Mouse (Mus musculus): ENCODE results near the gene Ly86. TPM values are rescaled to one million over a fixed set of nuclear protein-coding genes. Genes with fewer than 3 reads are reported as not detected.

Ly86 gene
- 7.2 and 7.6 TPM in 2 replicates for polyA plus RNA-seq (2016; fragmentation: Nextera tagmentation; extraction: Ambion mirVana)

- no peaks in the 10 kb centered on the region for H3K27me3 ChIP-seq
- no peak within 1 kb of the TSS for H3K27ac ChIP-seq
- no peak within 1 kb of the TSS for H3K4me2 ChIP-seq (replicated peaks)
- H3K4me3 ChIP-seq, result no peak within 1 kb of the TSS
- ATAC-seq (ENCODE audit: low FRiP score), result no peak
- H3K9me3 ChIP-seq (replicated peaks), result no peaks in the 10 kb centered on the region
- H3K4me1 ChIP-seq, result no peaks in the 10 kb centered on the region
- H3K36me3 ChIP-seq, result no peaks in the 10 kb centered on the region
- 86% methylated on average over 28 of the region's 28 CpGs for WGBS
- H3K9ac ChIP-seq, result no peak within 1 kb of the TSS
These were observed at the start of gene Ly86 for GRCm38 (mm10) chr13:37344909-37345772. Gene Ly86 (plus strand): TSS chr13:37345208.

- no peaks in the 10 kb centered on the region for H3K36me3 ChIP-seq
- H3K27ac ChIP-seq, result no peak overlapping the region
- H3K4me3 ChIP-seq, result no peak overlapping the region
- no peaks in the 10 kb centered on the region for H3K4me1 ChIP-seq
- H3K4me2 ChIP-seq (replicated peaks), result no peak overlapping the region
- WGBS, result 81% methylated on average over 5 of the region's 5 CpGs
- no peaks in the 10 kb centered on the region; the same call in 1 of the 2 replicates for H3K27me3 ChIP-seq
- ATAC-seq (ENCODE audit: low FRiP score), result no peak
- no peaks in the 10 kb centered on the region for H3K9me3 ChIP-seq (replicated peaks)
- H3K9ac ChIP-seq, result no peak overlapping the region
These were observed 47.1 kb upstream of the Ly86 start for GRCm38 (mm10) chr13:37297886-37298285.

DNA sequence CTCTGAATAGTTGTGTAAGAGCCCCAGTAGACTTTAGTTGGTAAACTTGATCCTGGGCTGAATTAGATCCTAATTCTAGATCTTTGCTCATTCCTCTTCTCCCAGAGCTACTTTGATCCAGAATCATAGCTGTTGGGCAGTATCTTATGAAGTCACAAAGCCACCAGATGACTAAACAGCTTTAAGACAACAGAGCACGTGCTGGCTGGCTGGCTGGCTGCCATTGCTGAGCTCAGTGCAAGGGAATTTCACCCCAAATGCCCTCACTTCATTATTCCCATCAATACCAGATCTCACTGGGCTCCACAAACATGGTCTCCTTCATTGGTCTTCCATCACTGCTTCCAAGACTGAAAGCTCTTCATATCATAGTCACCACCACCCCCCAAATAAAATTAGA lies 46.2 kb upstream of the Ly86 start:
- ATAC-seq (ENCODE audit: low FRiP score), result no peak
- Histone ChIP-seq H3K9me3 (replicated peaks) (no peaks in the 10 kb centered on the region), H3K9ac (no peak overlapping the region), H3K4me2 (replicated peaks) (no peak overlapping the region), H3K4me3 (no peak overlapping the region), H3K4me1 (no peaks in the 10 kb centered on the region), H3K27me3 (no peaks in the 10 kb centered on the region; the same call in 1 of the 2 replicates), H3K27ac (no peak overlapping the region), H3K36me3 (no peaks in the 10 kb centered on the region)
- 43% methylated on average over 1 of the region's 1 CpGs for WGBS

DNA sequence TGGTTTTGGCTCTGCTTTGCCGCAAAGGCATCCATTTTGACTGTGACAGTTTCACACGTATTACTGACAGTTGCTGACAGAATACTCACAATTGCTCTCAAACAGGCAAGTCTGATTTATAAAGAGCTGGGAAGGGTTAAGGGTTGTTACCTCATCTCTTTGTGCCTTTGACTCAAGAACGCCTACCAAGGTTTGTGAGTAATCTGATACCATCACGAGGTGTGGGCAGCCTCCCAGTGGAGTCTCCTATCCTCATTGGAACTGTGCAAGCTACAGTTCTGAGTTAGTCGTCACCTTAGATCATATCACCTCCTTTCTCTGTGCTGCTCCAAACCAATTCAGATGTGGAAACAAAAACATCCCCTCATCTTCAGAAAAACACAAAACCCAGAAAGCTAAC lies 42.1 kb upstream of the Ly86 start:
- Histone ChIP-seq H3K4me1 (no peaks in the 10 kb centered on the region), H3K27ac (no peak overlapping the region), H3K27me3 (no peaks in the 10 kb centered on the region; the same call in 1 of the 2 replicates), H3K4me3 (no peak overlapping the region), H3K9ac (no peak overlapping the region), H3K4me2 (replicated peaks) (no peak overlapping the region), H3K36me3 (no peaks in the 10 kb centered on the region), H3K9me3 (replicated peaks) (no peaks in the 10 kb centered on the region)
- WGBS, result 52% methylated on average over 5 of the region's 5 CpGs
- no peak for ATAC-seq (ENCODE audit: low FRiP score)

GRCm38 (mm10) chr13:37308006-37308405 lies 37.0 kb upstream of the Ly86 start:
- Histone ChIP-seq H3K4me3 (no peak overlapping the region), H3K27me3 (peaks cover 2% of the 10 kb centered on the region; the same call in 1 of the 2 replicates), H3K27ac (no peak overlapping the region), H3K36me3 (no peaks in the 10 kb centered on the region), H3K9me3 (replicated peaks) (no peaks in the 10 kb centered on the region), H3K4me2 (replicated peaks) (no peak overlapping the region), H3K9ac (no peak overlapping the region), H3K4me1 (peaks cover 17% of the 10 kb centered on the region)
- no peak for ATAC-seq (ENCODE audit: low FRiP score)
- WGBS, result 88% methylated on average over 4 of the region's 4 CpGs

- Histone ChIP-seq H3K27me3 (peaks cover 8% of the 10 kb centered on the region), H3K4me3 (no peak overlapping the region), H3K9ac (no peak overlapping the region), H3K4me2 (replicated peaks) (no peak overlapping the region), H3K27ac (no peak overlapping the region), H3K4me1 (peaks cover 17% of the 10 kb centered on the region), H3K9me3 (replicated peaks) (no peaks in the 10 kb centered on the region), H3K36me3 (no peaks in the 10 kb centered on the region)
- no peak for ATAC-seq (ENCODE audit: low FRiP score)
- 69% methylated on average over 5 of the region's 5 CpGs for WGBS
These were observed 35.7 kb upstream of the Ly86 start for GRCm38 (mm10) chr13:37309296-37309695.

GRCm38 (mm10) chr13:37310331-37310730 lies 34.7 kb upstream of the Ly86 start:
- peaks cover 17% of the 10 kb centered on the region for H3K4me1 ChIP-seq
- ATAC-seq (ENCODE audit: low FRiP score), result no peak
- no peak overlapping the region for H3K9ac ChIP-seq
- no peak overlapping the region for H3K27ac ChIP-seq
- no peak overlapping the region for H3K4me3 ChIP-seq
- WGBS, result 55% methylated on average over 6 of the region's 8 CpGs
- no peaks in the 10 kb centered on the region for H3K9me3 ChIP-seq (replicated peaks)
- peaks cover 8% of the 10 kb centered on the region for H3K27me3 ChIP-seq
- H3K4me2 ChIP-seq (replicated peaks), result no peak overlapping the region
- H3K36me3 ChIP-seq, result no peaks in the 10 kb centered on the region

DNA sequence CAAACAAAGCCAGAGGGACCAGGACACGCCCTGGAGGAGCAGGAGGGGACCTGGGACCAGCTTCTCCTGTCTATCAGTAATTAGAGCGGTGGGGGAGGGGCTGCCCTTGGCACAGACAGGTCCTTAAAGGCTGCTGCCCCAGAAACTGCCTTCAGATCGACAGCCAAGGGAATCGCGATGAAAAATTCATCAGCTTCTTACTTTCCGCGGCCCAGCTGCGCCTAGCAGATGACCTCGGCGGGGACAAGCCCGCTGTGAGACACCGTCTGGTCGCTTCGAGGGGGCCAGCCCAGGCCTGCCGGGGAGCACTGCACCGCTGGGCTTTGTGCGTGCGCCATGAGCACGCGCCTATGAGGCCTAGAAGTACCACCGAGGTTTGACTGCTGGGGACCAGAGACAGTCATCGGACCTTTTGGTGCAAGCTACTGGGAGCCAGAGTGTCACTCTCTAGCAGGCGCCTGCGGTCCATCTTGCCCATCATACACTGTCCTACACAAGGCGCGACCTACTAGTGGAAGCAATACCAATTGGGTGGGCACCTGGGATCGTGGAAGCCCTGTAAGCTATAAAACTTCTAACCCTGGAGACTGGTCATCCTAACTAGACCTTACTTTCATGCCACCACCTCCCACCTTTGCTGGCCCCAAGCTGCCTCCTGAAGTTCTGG lies 33.3 kb upstream of the Ly86 start:
- H3K9ac ChIP-seq, result peak overlapping the region; percentile 59
- peak overlapping the region; percentile 68 for H3K4me2 ChIP-seq (replicated peaks)
- H3K4me3 ChIP-seq, result peak overlapping the region; percentile 36
- peak; percentile 89 for ATAC-seq (ENCODE audit: low FRiP score)
- 9% methylated on average over 27 of the region's 27 CpGs for WGBS
- H3K9me3 ChIP-seq (replicated peaks), result no peaks in the 10 kb centered on the region
- H3K27ac ChIP-seq, result peak overlapping the region; percentile 89
- H3K27me3 ChIP-seq, result peaks cover 8% of the 10 kb centered on the region
- H3K36me3 ChIP-seq, result no peaks in the 10 kb centered on the region
- H3K4me1 ChIP-seq, result peaks cover 17% of the 10 kb centered on the region

GRCm38 (mm10) chr13:37312222-37312928 lies 32.6 kb upstream of the Ly86 start:
- Histone ChIP-seq H3K4me1 (peaks cover 17% of the 10 kb centered on the region), H3K36me3 (no peaks in the 10 kb centered on the region), H3K9ac (peak overlapping the region; percentile 59), H3K27me3 (peaks cover 8% of the 10 kb centered on the region), H3K9me3 (replicated peaks) (no peaks in the 10 kb centered on the region), H3K4me2 (replicated peaks) (peak overlapping the region; percentile 68), H3K27ac (peak overlapping the region; percentile 89), H3K4me3 (peak overlapping the region; percentile 36)
- peak; percentile 94 for ATAC-seq (ENCODE audit: low FRiP score)
- WGBS, result 2% methylated on average over 25 of the region's 25 CpGs

- no peaks in the 10 kb centered on the region for H3K36me3 ChIP-seq
- H3K4me3 ChIP-seq, result no peak overlapping the region
- peak; percentile 7 for ATAC-seq (ENCODE audit: low FRiP score)
- 0 out of 2 replicates have a peak overlapping the region, but pooled peaks have one; percentile 24 for H3K4me2 ChIP-seq (replicated peaks)
- H3K27ac ChIP-seq, result no peak overlapping the region
- H3K9ac ChIP-seq, result peak overlapping the region; percentile 27; the same call in 1 of the 2 replicates
- H3K4me1 ChIP-seq, result peaks cover 17% of the 10 kb centered on the region
- H3K9me3 ChIP-seq (replicated peaks), result no peaks in the 10 kb centered on the region
- WGBS, result 26% methylated on average over 4 of the region's 4 CpGs
- H3K27me3 ChIP-seq, result peaks cover 8% of the 10 kb centered on the region
These were observed 32.1 kb upstream of the Ly86 start for GRCm38 (mm10) chr13:37312951-37313350.

DNA sequence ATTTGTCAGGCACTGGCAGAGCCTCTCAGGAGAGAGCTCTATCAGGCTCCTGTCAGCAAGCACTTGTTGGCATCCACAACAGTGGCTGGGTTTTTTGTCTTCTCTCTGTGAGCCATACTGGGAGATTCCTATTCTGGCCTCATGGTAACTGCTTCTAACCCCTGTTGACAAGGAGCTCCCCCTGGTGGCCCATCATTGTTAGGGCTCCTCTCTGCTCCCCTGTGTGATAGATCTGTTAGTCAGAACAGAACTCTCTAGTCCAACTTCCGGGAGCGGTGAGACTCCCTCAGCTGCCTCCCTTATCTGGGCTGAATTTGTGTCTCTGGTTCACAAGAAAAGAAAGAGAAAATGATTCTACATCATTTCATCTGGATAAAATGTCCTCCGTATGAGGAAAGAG lies 19.5 kb upstream of the Ly86 start:
- no peak for ATAC-seq (ENCODE audit: low FRiP score)
- H3K4me2 ChIP-seq (replicated peaks), result no peak overlapping the region
- no peak overlapping the region for H3K4me3 ChIP-seq
- no peaks in the 10 kb centered on the region for H3K27me3 ChIP-seq
- H3K27ac ChIP-seq, result no peak overlapping the region
- no peak overlapping the region for H3K9ac ChIP-seq
- no peaks in the 10 kb centered on the region for H3K36me3 ChIP-seq
- no peaks in the 10 kb centered on the region for H3K4me1 ChIP-seq
- WGBS, result 96% methylated on average over 3 of the region's 3 CpGs
- no peaks in the 10 kb centered on the region for H3K9me3 ChIP-seq (replicated peaks)

GRCm38 (mm10) chr13:37329747-37330146 lies 15.3 kb upstream of the Ly86 start:
- no peaks in the 10 kb centered on the region for H3K27me3 ChIP-seq
- H3K9me3 ChIP-seq (replicated peaks), result no peaks in the 10 kb centered on the region
- H3K4me3 ChIP-seq, result no peak overlapping the region
- no peaks in the 10 kb centered on the region for H3K36me3 ChIP-seq
- H3K9ac ChIP-seq, result no peak overlapping the region
- ATAC-seq (ENCODE audit: low FRiP score), result no peak
- H3K4me1 ChIP-seq, result no peaks in the 10 kb centered on the region
- 65% methylated on average over 8 of the region's 8 CpGs for WGBS
- H3K27ac ChIP-seq, result no peak overlapping the region
- H3K4me2 ChIP-seq (replicated peaks), result no peak overlapping the region

Data from hindbrain, embryonic 12.5 days (tissue).